Mouse (Mus musculus) testis, postnatal 10 days (tissue): ENCODE data around the gene Tesk1.
"Not testable (repeated sequence)": the region's sequence is repeated elsewhere in the genome, so short reads cannot be mapped to it uniquely, and the experiment has no call there.

Experiments used
- DNase-seq: peaks from one replicate; pipeline ENCODE4 v3.0.0; 2021; ENCODE audit warnings: low spot score

Tesk1 gene

GRCm38 (mm10) chr4:43454041-43454836, 12.5 kb downstream of the Tesk1 start, which contains the start of gene Cd72:
Gene Cd72, minus strand, starts transcription at chr4:43454628.
- DNase-seq = no peak

- no peak for DNase-seq
Measured at GRCm38 (mm10) chr4:43456470-43456869, 14.7 kb downstream of the Tesk1 start.

GRCm38 (mm10) chr4:43457124-43457523, 15.4 kb downstream of the Tesk1 start:
- no peak for DNase-seq

GRCm38 (mm10) chr4:43463102-43463501, 21.4 kb downstream of the Tesk1 start:
- DNase-seq = no peak

- DNase-seq = no peak
Measured at GRCm38 (mm10) chr4:43465935-43466334, 24.2 kb downstream of the Tesk1 start.

GRCm38 (mm10) chr4:43466872-43467271, 25.1 kb downstream of the Tesk1 start:
- no peak for DNase-seq

- DNase-seq = no peak
Measured at GRCm38 (mm10) chr4:43470301-43470700, 28.6 kb downstream of the Tesk1 start.

GRCm38 (mm10) chr4:43473636-43474035, 31.9 kb downstream of the Tesk1 start:
- no peak for DNase-seq

- no peak for DNase-seq
Measured at GRCm38 (mm10) chr4:43476604-43477003, 34.9 kb downstream of the Tesk1 start.

GRCm38 (mm10) chr4:43477857-43478533, 36.3 kb downstream of the Tesk1 start:
- peak; percentile 90 for DNase-seq

GRCm38 (mm10) chr4:43478534-43478858, 36.8 kb downstream of the Tesk1 start:
- DNase-seq = no peak

- peak; percentile 95 for DNase-seq
Measured at GRCm38 (mm10) chr4:43478906-43479832, 37.4 kb downstream of the Tesk1 start.

GRCm38 (mm10) chr4:43480985-43481384, 39.2 kb downstream of the Tesk1 start:
- DNase-seq = no peak

- no peak for DNase-seq
Measured at GRCm38 (mm10) chr4:43481894-43482456, 40.2 kb downstream of the Tesk1 start.

- DNase-seq = no peak
Measured at GRCm38 (mm10) chr4:43482591-43482990, 40.9 kb downstream of the Tesk1 start.

GRCm38 (mm10) chr4:43483535-43484091, 41.9 kb downstream of the Tesk1 start, which contains the start of gene Sit1:
Gene Sit1, minus strand, starts transcription at chr4:43483734.
- DNase-seq = no peak

- not testable (repeated sequence) for DNase-seq
Measured at GRCm38 (mm10) chr4:43485666-43486065, 43.9 kb downstream of the Tesk1 start.

- DNase-seq = no peak
Measured at GRCm38 (mm10) chr4:43489611-43490010, 47.9 kb downstream of the Tesk1 start.

GRCm38 (mm10) chr4:43490801-43491200, 49.1 kb downstream of the Tesk1 start:
- DNase-seq = no peak

- DNase-seq = no peak
Measured at GRCm38 (mm10) chr4:43492101-43492820, 50.5 kb downstream of the Tesk1 start.

- DNase-seq = peak; percentile 80
Measured at GRCm38 (mm10) chr4:43492821-43493185, 51.1 kb downstream of the Tesk1 start, which contains the start of gene Ccdc107. Gene Ccdc107, plus strand, starts transcription at chr4:43492900.
